In the genomic region with DNA sequence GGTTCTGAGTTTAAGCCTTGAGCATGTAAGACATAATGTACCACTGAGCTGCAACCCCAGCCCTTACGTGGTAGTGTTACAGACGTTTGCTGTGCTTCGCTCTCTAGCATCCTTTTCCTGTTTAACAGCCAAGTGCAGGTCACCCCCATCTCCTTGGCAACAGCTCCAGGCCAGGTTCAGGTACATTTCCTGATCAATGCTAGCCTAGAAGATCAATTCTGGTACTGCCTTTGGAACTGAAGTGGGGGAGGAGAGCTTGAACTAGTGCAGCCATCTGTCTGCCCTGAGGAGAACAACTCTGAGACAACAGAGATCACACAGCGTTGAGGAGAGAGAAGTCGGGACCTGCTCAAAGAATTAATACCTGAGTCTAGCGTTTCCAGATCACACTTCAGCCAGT, we compare ENCODE assay signal across 24 mouse cellular contexts. TPM values are rescaled to one million over a fixed set of nuclear protein-coding genes. Genes with fewer than 3 reads are reported as not detected.
"Had no signal": no experiment of that assay in that cellular context is flagged by ENCODE, and none has a peak within 500 bp of the region (broad histone marks: within the 10 kb centered on the region; RNA-seq: fewer than 3 reads in every experiment).

No protein-coding gene starts in this region.

- H3K4me1 ChIP-seq: neural tube, embryonic 15.5 days; stomach, embryonic 15.5 days had no signal

- DNase-seq: retina, postnatal 1 day; right cerebral cortex, adult 18-20 months; right cerebral cortex, postnatal 14 days; right cerebral cortex, postnatal 25 days; right cerebral cortex, postnatal 4 days; spleen, adult 18-20 months; thymus, adult 18-20 months; thymus, adult 2 months; thymus, postnatal 14 days; thymus, postnatal 25 days; thymus, postnatal 36 days; thymus, postnatal 4 days had no signal

- H3K9ac ChIP-seq: neural tube, embryonic 13.5 days; neural tube, embryonic 15.5 days; stomach, embryonic 15.5 days had no signal

- H3K4me3 ChIP-seq: neural tube, embryonic 13.5 days; neural tube, embryonic 15.5 days; stomach, embryonic 15.5 days had no signal

- H3K4me2 ChIP-seq: neural tube, embryonic 13.5 days; neural tube, embryonic 15.5 days; stomach, embryonic 15.5 days had no signal

- H3K9me3 ChIP-seq: neural tube, embryonic 13.5 days; neural tube, embryonic 15.5 days; stomach, embryonic 15.5 days had no signal

- H3K27me3 ChIP-seq: neural tube, embryonic 13.5 days; neural tube, embryonic 15.5 days; stomach, embryonic 15.5 days had no signal

- H3K27ac ChIP-seq: neural tube, embryonic 13.5 days; neural tube, embryonic 15.5 days; stomach, embryonic 15.5 days; stomach, postnatal 0 days had no signal

- H3K36me3 ChIP-seq: neural tube, embryonic 13.5 days; neural tube, embryonic 15.5 days; stomach, embryonic 15.5 days had no signal

RNA-seq across cellular contexts. Expression of a gene that starts 59.4 kb away (rescaled TPM):
- total RNA-seq: neutrophil, adult 5-6 weeks had no signal
- polyA plus RNA-seq: neural tube, embryonic 13.5 days; neural tube, embryonic 14.5 days; neural tube, embryonic 15.5 days; small intestine, adult 2 months; spleen, adult 2 months; stomach, embryonic 14.5 days; stomach, embryonic 15.5 days; stomach, embryonic 16.5 days; stomach, postnatal 0 days; thymus, adult 2 months; thymus, postnatal 0 days; urinary bladder, adult 2 months had no signal
